Mouse (Mus musculus): ENCODE measurements at regions not wholly inside any gene's neighbourhood (a gene's known extent, or its start where the extent isn't known, plus 50 kb on each side); places are given as distances from the start of the nearest gene placed in this dataset.
A peak's percentile ranks its signal among the peaks of the same experiment; 100 is the strongest.

- DNase-seq, result no peak
Measured at GRCm38 (mm10) chr13:44360016-44360415, 369.3 kb upstream of the Jarid2 start.

- no peak for DNase-seq
Measured at GRCm38 (mm10) chr13:44360725-44361290, 368.5 kb upstream of the Jarid2 start.

- peak; percentile 61 for DNase-seq
Measured at GRCm38 (mm10) chr13:44362293-44363005, 366.8 kb upstream of the Jarid2 start.

- no peak for DNase-seq
Measured at GRCm38 (mm10) chr13:44363016-44363415, 366.3 kb upstream of the Jarid2 start.

GRCm38 (mm10) chr13:44369301-44369700 lies 360.0 kb upstream of the Jarid2 start:
- DNase-seq, result no peak

- DNase-seq, result no peak
Measured at GRCm38 (mm10) chr13:44372361-44372877, 356.9 kb upstream of the Jarid2 start.

GRCm38 (mm10) chr13:44375476-44376159 lies 353.7 kb upstream of the Jarid2 start:
- DNase-seq, result no peak

GRCm38 (mm10) chr13:44376160-44376488 lies 353.1 kb upstream of the Jarid2 start:
- DNase-seq, result no peak

- no peak for DNase-seq
Measured at GRCm38 (mm10) chr13:44381721-44382450, 347.4 kb upstream of the Jarid2 start.

GRCm38 (mm10) chr13:44383322-44383721 lies 346.0 kb upstream of the Jarid2 start:
- no peak for DNase-seq

- DNase-seq, result no peak
Measured at GRCm38 (mm10) chr13:44386767-44387166, 342.5 kb upstream of the Jarid2 start.

GRCm38 (mm10) chr13:44389696-44390095 lies 339.6 kb upstream of the Jarid2 start:
- DNase-seq, result no peak

GRCm38 (mm10) chr13:44390666-44391390 lies 338.4 kb upstream of the Jarid2 start:
- DNase-seq, result no peak

- DNase-seq, result no peak
Measured at GRCm38 (mm10) chr13:44394016-44394415, 335.3 kb upstream of the Jarid2 start.

- no peak for DNase-seq
Measured at GRCm38 (mm10) chr13:44398613-44399369, 330.5 kb upstream of the Jarid2 start.

- DNase-seq, result no peak
Measured at GRCm38 (mm10) chr13:44399370-44399685, 329.9 kb upstream of the Jarid2 start.

GRCm38 (mm10) chr13:44399831-44400321 lies 329.4 kb upstream of the Jarid2 start:
- DNase-seq, result peak; percentile 43

GRCm38 (mm10) chr13:44404010-44404575 lies 325.2 kb upstream of the Jarid2 start:
- DNase-seq, result no peak

GRCm38 (mm10) chr13:44407307-44407706 lies 322.0 kb upstream of the Jarid2 start:
- DNase-seq, result no peak

- no peak for DNase-seq
Measured at GRCm38 (mm10) chr13:44408619-44408959, 320.7 kb upstream of the Jarid2 start.

- DNase-seq, result peak; percentile 71
Measured at GRCm38 (mm10) chr13:44408960-44409719, 320.1 kb upstream of the Jarid2 start.

Measured in kidney, postnatal 10 days (tissue).